7 mouse cellular contexts compared by ENCODE assay signal in genomic region chr4:130629391-130629790, GRCm38 (mm10). TPM values are rescaled to one million over a fixed set of nuclear protein-coding genes. Genes with fewer than 3 reads are reported as not detected.
DNase-seq lines count a peak whose midpoint lies in the region; ATAC-seq and TF ChIP-seq lines count a peak whose summit lies in the region.

No protein-coding gene starts in this region.

- peak; percentile 52 for TF ChIP-seq POLR2A in ES-Bruce4 (IDR thresholded peaks at IDR 0.05; ENCODE audit: insufficient read depth, low read length)

- peak overlapping the region; percentile 93 for H3K9ac ChIP-seq in ES-Bruce4 (ENCODE audit: low read depth, poor library complexity, severe bottlenecking)
- no peak overlapping the region for H3K9ac ChIP-seq in forebrain, postnatal 0 days
- no peak overlapping the region for H3K9ac ChIP-seq in hindbrain, embryonic 14.5 days
- no peak overlapping the region for H3K9ac ChIP-seq in liver, embryonic 13.5 days
- H3K9ac ChIP-seq in neural tube, embryonic 14.5 days (replicated peaks; ENCODE audit: low read depth, low read length): no peak overlapping the region

- DNase-seq in adrenal gland, adult 18-20 months (ENCODE audit: low spot score in 2 of 2): peak; percentile 31 to 45
- DNase-seq in forebrain, postnatal 0 days: no peak
- DNase-seq in hindbrain, embryonic 14.5 days (ENCODE audit: low spot score): no peak
- DNase-seq in liver, embryonic 13.5 days: no peak
- no peak for DNase-seq in spleen, postnatal 4 days (ENCODE audit: low spot score in 2 of 2)

- H3K9me3 ChIP-seq in ES-Bruce4 (replicated peaks; ENCODE audit: control insufficient read depth, insufficient read depth, low read length, poor library complexity, severe bottlenecking): no peaks in the 10 kb centered on the region
- H3K9me3 ChIP-seq in forebrain, postnatal 0 days (ENCODE audit: low read length): no peaks in the 10 kb centered on the region
- no peaks in the 10 kb centered on the region for H3K9me3 ChIP-seq in hindbrain, embryonic 14.5 days (ENCODE audit: control insufficient read depth, low read length)
- H3K9me3 ChIP-seq in liver, embryonic 13.5 days (replicated peaks): no peaks in the 10 kb centered on the region
- H3K9me3 ChIP-seq in neural tube, embryonic 14.5 days (ENCODE audit: control insufficient read depth, low read length): no peaks in the 10 kb centered on the region

- peaks cover 2% of the 10 kb centered on the region for H3K4me1 ChIP-seq in ES-Bruce4 (ENCODE audit: control insufficient read depth, insufficient read depth, low read length)
- H3K4me1 ChIP-seq in forebrain, postnatal 0 days (ENCODE audit: insufficient read depth): no peaks in the 10 kb centered on the region
- no peaks in the 10 kb centered on the region for H3K4me1 ChIP-seq in hindbrain, embryonic 14.5 days (replicated peaks; ENCODE audit: control insufficient read depth, insufficient read depth, low read length)
- 0 out of 2 replicates have a peak, but pooled peaks cover 2% of the 10 kb centered on the region for H3K4me1 ChIP-seq in liver, embryonic 13.5 days (replicated peaks)
- no peaks in the 10 kb centered on the region for H3K4me1 ChIP-seq in neural tube, embryonic 14.5 days (ENCODE audit: control insufficient read depth, insufficient read depth, low read length)

- 13% methylated on average over 4 of the region's 4 CpGs for WGBS in forebrain, postnatal 0 days
- 6% methylated on average over 4 of the region's 4 CpGs for WGBS in hindbrain, embryonic 14.5 days
- WGBS in liver, embryonic 13.5 days (ENCODE audit: insufficient replicate concordance): 9% methylated on average over 4 of the region's 4 CpGs
- WGBS in neural tube, embryonic 14.5 days: 7% methylated on average over 4 of the region's 4 CpGs

- 0 out of 2 replicates have a peak overlapping the region, but pooled peaks have one; percentile 9 for H3K4me2 ChIP-seq in forebrain, postnatal 0 days (ENCODE audit: low read depth)
- H3K4me2 ChIP-seq in hindbrain, embryonic 14.5 days (replicated peaks): peak overlapping the region; percentile 37
- H3K4me2 ChIP-seq in liver, embryonic 13.5 days: peak overlapping the region; percentile 2; the same call in 1 of the 2 replicates
- no peak overlapping the region; the same call in 1 of the 2 replicates for H3K4me2 ChIP-seq in neural tube, embryonic 14.5 days (ENCODE audit: low read depth, low read length)

- TF ChIP-seq EP300 in ES-Bruce4 (IDR thresholded peaks at IDR 0.05; ENCODE audit: insufficient read depth, low read depth, low read length): peak; percentile 28; the same call in 1 of the 2 replicates

- H3K27ac ChIP-seq in ES-Bruce4 (ENCODE audit: insufficient read depth, low read length): peak overlapping the region; percentile 100
- H3K27ac ChIP-seq in forebrain, postnatal 0 days (ENCODE audit: low read depth, low read length): no peak overlapping the region
- H3K27ac ChIP-seq in hindbrain, embryonic 14.5 days: peak overlapping the region; percentile 62
- H3K27ac ChIP-seq in liver, embryonic 13.5 days: no peak overlapping the region
- H3K27ac ChIP-seq in neural tube, embryonic 14.5 days (ENCODE audit: low read depth, low read length): peak overlapping the region; percentile 55; the same call in 1 of the 2 replicates

- TF ChIP-seq CTCF in ES-Bruce4 (IDR thresholded peaks at IDR 0.05; ENCODE audit: low read depth, low read length): no peak
- TF ChIP-seq CTCF in forebrain, postnatal 0 days (IDR thresholded peaks at IDR 0.05; ENCODE audit: low read depth): no peak

- H3K4me3 ChIP-seq in ES-Bruce4 (ENCODE audit: low read depth, low read length): peak overlapping the region; percentile 85
- H3K4me3 ChIP-seq in forebrain, postnatal 0 days (ENCODE audit: low read depth, low read length): no peak overlapping the region
- H3K4me3 ChIP-seq in hindbrain, embryonic 14.5 days (replicated peaks; ENCODE audit: low read length): peak overlapping the region; percentile 7; the same call in 1 of the 2 replicates
- H3K4me3 ChIP-seq in liver, embryonic 13.5 days (replicated peaks): no peak overlapping the region
- H3K4me3 ChIP-seq in neural tube, embryonic 14.5 days (ENCODE audit: low read depth, low read length): no peak overlapping the region

- no peak for ATAC-seq in forebrain, postnatal 0 days
- no peak for ATAC-seq in hindbrain, embryonic 14.5 days (ENCODE audit: low FRiP score)
- ATAC-seq in liver, embryonic 13.5 days (ENCODE audit: low read depth): peak; percentile 55; the same call in 1 of the 2 replicates
- ATAC-seq in neural tube, embryonic 14.5 days (ENCODE audit: low read depth): no peak

- no peaks in the 10 kb centered on the region for H3K36me3 ChIP-seq in ES-Bruce4 (ENCODE audit: control insufficient read depth, insufficient read depth, low read length, poor library complexity, severe bottlenecking)
- H3K36me3 ChIP-seq in forebrain, postnatal 0 days (ENCODE audit: insufficient read depth): no peaks in the 10 kb centered on the region
- H3K36me3 ChIP-seq in hindbrain, embryonic 14.5 days (replicated peaks; ENCODE audit: control insufficient read depth, insufficient read depth): no peaks in the 10 kb centered on the region
- H3K36me3 ChIP-seq in liver, embryonic 13.5 days: no peaks in the 10 kb centered on the region
- H3K36me3 ChIP-seq in neural tube, embryonic 14.5 days (ENCODE audit: control insufficient read depth, insufficient read depth, low read length): no peaks in the 10 kb centered on the region

- H3K27me3 ChIP-seq in ES-Bruce4 (ENCODE audit: control insufficient read depth, insufficient read depth, low read length, poor library complexity, severe bottlenecking): no peaks in the 10 kb centered on the region
- H3K27me3 ChIP-seq in forebrain, postnatal 0 days (ENCODE audit: insufficient read depth, low read length): no peaks in the 10 kb centered on the region
- no peaks in the 10 kb centered on the region for H3K27me3 ChIP-seq in hindbrain, embryonic 14.5 days (ENCODE audit: control insufficient read depth, insufficient read depth, low read length)
- H3K27me3 ChIP-seq in liver, embryonic 13.5 days: no peaks in the 10 kb centered on the region
- no peaks in the 10 kb centered on the region for H3K27me3 ChIP-seq in neural tube, embryonic 14.5 days (ENCODE audit: control insufficient read depth, insufficient read depth, low read length)

RNA-seq across cellular contexts. Expression of gene Pum1, which starts 33.7 kb away (rescaled TPM):
- 111 and 125 TPM in 2 replicates for polyA plus RNA-seq in ES-Bruce4 (2011; ENCODE audit: insufficient read depth, insufficient read length, low read depth, missing spikeins)
- 10 to 100 TPM; 68.9 to 79.0 TPM for total RNA-seq in adrenal gland, adult 18-20 months (2021)
- total RNA-seq in forebrain, postnatal 0 days (2014; rRNA removed): 76.9 and 84.6 TPM in 2 replicates
- polyA plus RNA-seq in forebrain, postnatal 0 days (2015; fragmentation: Nextera tagmentation; extraction: Ambion mirVana): 59.8 and 85.6 TPM in 2 replicates
- 88.9 and 91.1 TPM in 2 replicates for polyA plus RNA-seq in hindbrain, embryonic 14.5 days (2014; fragmentation: Nextera tagmentation; extraction: Ambion mirVana)
- 29.7 and 36.1 TPM in 2 replicates for polyA plus RNA-seq in liver, embryonic 13.5 days (2015; fragmentation: Nextera tagmentation; extraction: Ambion mirVana)
- 94.8 and 99.6 TPM in 2 replicates for polyA plus RNA-seq in neural tube, embryonic 14.5 days (2014; fragmentation: Nextera tagmentation; extraction: Ambion mirVana)

RNA-seq across cellular contexts. Expression of gene Nkain1, which starts 55.4 kb away (rescaled TPM):
- polyA plus RNA-seq in ES-Bruce4 (2011; ENCODE audit: insufficient read depth, insufficient read length, low read depth, missing spikeins): 52.0 and 55.9 TPM in 2 replicates
- 1 to 10 TPM; 5.6 to 5.8 TPM for total RNA-seq in adrenal gland, adult 18-20 months (2021)
- 231 and 267 TPM in 2 replicates for total RNA-seq in forebrain, postnatal 0 days (2014; rRNA removed)
- polyA plus RNA-seq in forebrain, postnatal 0 days (2015; fragmentation: Nextera tagmentation; extraction: Ambion mirVana): 9.1 and 10.9 TPM in 2 replicates
- 20.9 and 22.9 TPM in 2 replicates for polyA plus RNA-seq in hindbrain, embryonic 14.5 days (2014; fragmentation: Nextera tagmentation; extraction: Ambion mirVana)
- not detected in 2 replicates for polyA plus RNA-seq in liver, embryonic 13.5 days (2015; fragmentation: Nextera tagmentation; extraction: Ambion mirVana)
- 17.4 and 19.9 TPM in 2 replicates for polyA plus RNA-seq in neural tube, embryonic 14.5 days (2014; fragmentation: Nextera tagmentation; extraction: Ambion mirVana)

Comparison
In these comparisons a context has a peak if more than half of its experiments do, and no peak if none do; other contexts are left out.
1. H3K27ac ChIP-seq: peak in ES-Bruce4 (single experiment), hindbrain, embryonic 14.5 days (single experiment) and neural tube, embryonic 14.5 days (single experiment); none in forebrain, postnatal 0 days (single experiment) and liver, embryonic 13.5 days (single experiment).
2. H3K4me3 ChIP-seq: peak in ES-Bruce4 (single experiment) and hindbrain, embryonic 14.5 days (single experiment); none in forebrain, postnatal 0 days (single experiment), liver, embryonic 13.5 days (single experiment) and neural tube, embryonic 14.5 days (single experiment).
3. DNase-seq: peak in adrenal gland, adult 18-20 months (2 of 2); none in forebrain, postnatal 0 days (single experiment), hindbrain, embryonic 14.5 days (single experiment), liver, embryonic 13.5 days (single experiment) and spleen, postnatal 4 days (0 of 2).